Mouse (Mus musculus) adrenal gland, adult 8-10 months (tissue): ENCODE measurements at regions not wholly inside any gene's neighbourhood (a gene's known extent, or its start where the extent isn't known, plus 50 kb on each side); places are given as distances from the start of the nearest gene placed in this dataset.
"Not testable (repeated sequence)": the region's sequence is repeated elsewhere in the genome, so short reads cannot be mapped to it uniquely, and the experiment has no call there.

Experiments used
- DNase-seq: peaks from one replicate; pipeline ENCODE4 v3.0.0; 2022

- no peak for DNase-seq
Observed at GRCm38 (mm10) chr8:34703351-34703750, 591.8 kb upstream of the Gm10131 start.

GRCm38 (mm10) chr8:34702806-34703205, 591.3 kb upstream of the Gm10131 start:
- no peak for DNase-seq

DNA sequence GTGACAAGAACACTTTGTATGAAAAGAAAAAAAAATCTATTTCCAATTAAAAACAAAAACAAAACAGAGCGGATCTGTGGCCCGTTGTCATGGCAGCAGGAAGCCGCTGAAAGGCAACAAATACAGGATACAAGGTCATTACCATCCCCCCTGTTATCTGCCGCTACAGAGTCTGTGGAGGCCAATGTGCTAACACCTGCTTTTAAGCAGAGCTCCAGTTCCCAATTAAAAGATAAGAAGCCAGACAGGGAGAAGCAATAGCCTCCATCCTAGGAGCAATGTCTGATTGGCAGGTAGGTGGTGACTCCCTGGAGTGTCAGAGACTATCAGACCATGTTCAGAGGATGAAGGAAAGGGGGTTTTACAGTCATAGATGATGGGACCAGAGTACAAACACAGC, 587.5 kb upstream of the Gm10131 start:
- no peak for DNase-seq

DNA sequence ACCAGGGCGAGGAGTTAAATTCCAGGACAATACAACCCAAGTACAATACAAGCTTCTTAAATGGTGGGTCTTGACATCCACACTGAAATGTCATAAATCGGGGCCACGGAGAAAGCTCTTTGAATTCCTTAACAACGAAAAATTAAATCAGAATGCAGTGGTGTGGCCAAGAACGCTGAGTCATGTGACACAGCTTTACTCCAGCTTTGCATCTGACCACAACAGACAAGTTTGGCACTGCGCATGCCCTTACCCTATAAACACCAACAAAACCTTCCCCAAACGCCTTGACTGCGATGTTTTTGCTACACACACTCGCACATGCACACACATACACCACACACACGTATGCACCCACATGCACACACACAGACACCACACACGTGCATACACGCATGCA, 584.8 kb upstream of the Gm10131 start:
- DNase-seq, result no peak

- DNase-seq, result no peak
Observed at GRCm38 (mm10) chr8:34692606-34693005, 581.1 kb upstream of the Gm10131 start.

DNA sequence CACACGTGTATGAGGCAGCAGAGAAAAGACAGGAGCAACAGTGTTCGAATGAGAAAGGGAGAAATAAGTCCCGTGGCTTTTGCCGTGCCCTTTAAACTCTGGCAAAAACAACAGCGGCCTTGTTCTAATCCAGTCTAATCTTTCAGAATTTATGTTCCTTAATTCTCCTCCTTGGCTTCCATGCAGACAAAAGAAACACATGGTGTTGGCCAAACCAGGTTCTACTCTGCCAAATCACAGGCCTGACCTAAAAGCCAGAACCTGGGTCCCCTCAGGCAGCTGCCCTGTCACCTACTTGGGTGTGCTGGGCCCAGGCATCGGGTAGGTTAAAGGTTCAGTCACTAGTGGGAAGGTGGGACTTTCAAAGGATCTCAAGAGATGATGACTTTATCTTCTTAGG, 580.2 kb upstream of the Gm10131 start:
- DNase-seq, result no peak

GRCm38 (mm10) chr8:34689825-34690493, 578.4 kb upstream of the Gm10131 start:
- DNase-seq, result no peak

GRCm38 (mm10) chr8:34689049-34689824, 577.7 kb upstream of the Gm10131 start:
- DNase-seq, result no peak

DNA sequence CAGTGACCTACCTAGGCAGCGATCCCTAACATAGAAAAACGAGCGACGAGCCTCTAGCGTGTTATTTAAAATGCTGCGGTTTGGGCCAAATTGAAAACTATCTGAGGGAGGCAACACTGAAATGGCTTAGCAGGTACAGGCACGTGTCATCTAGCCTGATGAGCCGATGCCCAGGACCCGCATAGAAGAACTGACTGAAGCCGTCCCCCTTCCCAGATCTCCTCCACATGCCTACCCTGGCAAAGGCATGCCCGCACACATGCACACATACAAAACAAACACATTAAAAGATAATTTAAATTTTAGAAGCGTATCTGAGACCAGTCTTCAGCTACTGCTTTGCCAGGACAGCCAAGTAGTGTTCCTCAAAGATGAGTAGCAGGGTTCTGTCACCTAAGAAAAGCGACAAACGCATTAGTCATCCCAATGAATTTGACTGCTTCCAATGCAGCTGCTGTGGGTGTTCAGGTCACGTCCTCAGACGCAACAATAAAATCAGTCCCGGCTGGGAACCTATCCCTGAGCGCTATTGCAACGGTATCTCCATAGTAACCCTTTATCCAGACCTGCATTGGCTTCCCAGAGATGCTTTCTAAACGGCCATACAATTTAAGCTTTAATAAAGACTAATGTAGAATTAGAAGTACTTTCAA, 577.0 kb upstream of the Gm10131 start:
- DNase-seq, result no peak

- DNase-seq, result no peak
Observed at GRCm38 (mm10) chr8:34686371-34686770, 574.8 kb upstream of the Gm10131 start.

DNA sequence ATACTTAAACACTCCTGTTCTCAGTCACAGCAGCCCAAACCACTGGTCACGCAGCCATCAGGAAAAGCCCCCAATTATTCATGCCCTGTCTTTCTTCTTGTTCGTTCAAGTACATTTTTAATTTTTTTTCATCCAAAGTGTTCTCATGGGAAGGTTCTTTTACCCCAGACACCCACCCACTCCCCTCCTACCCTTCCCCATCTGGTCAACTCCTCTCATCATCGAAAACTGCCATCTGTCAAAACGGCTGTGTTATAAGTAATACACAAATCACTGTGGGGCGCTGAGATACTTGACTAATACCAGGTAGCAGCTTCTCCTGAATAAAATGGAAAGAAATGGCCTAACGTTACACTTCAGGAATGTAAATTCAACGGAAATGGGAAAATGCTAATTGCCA, 573.1 kb upstream of the Gm10131 start:
- no peak for DNase-seq

- no peak for DNase-seq
Observed at GRCm38 (mm10) chr8:34683173-34683572, 571.6 kb upstream of the Gm10131 start.

DNA sequence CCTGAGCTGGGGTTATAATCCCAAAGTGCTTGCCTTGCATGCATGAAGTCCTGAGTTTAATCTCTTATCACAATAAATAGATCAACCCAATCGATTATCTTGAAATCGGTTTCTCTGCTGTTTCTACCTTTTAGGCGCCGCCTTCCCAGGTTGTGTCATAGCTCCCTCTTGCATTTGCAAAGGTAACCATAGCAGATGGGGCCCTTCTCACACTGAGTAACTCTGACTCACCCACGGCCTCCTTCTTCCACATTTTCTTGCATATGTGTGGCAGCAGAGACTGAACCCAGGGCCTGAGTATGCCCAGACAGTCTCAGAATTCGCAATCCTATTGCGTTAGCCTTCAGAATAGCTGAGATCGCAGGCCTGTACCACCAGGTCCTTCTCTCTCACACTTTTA, 570.7 kb upstream of the Gm10131 start:
- no peak for DNase-seq

GRCm38 (mm10) chr8:34679565-34680291, 568.2 kb upstream of the Gm10131 start:
- peak; percentile 11 for DNase-seq

DNA sequence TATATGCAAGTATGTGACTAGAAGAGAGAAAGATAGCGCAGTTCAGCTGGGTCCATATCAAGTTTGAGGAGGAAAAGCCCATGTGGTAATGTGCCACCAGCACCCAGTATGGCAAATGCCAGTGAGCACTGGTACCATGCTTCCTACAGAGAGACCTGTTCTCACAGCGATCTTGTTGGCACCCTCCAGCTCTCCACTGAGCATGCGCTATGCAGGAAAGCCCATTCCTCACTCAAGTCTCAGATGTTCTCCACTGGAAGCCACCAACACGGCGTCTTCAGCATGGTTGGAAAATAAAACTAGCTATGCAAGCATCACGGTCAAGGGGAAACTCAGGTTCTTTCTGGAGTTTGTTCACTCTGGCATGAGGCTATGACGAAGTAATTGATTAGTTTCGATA, 567.3 kb upstream of the Gm10131 start:
- no peak for DNase-seq

DNA sequence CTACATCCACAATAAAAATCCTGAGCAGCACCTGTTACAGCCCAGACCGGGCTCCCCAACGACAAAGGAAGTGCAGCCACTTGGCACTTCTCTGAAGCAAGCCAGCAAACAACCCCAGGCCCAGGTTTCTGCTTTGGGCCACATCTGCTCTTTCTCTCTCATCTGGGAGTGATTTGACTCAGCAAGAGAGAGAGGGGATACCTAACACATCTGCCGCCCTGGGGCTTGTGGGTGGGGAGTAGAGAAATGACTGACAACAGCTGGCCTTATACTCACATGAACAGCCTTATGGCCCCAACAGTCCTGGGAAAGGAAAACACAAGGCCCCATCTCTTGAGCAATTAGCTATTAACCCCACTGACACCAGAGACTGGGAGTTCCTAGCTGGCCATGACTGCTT, 560.2 kb upstream of the Gm10131 start:
- DNase-seq, result no peak

DNA sequence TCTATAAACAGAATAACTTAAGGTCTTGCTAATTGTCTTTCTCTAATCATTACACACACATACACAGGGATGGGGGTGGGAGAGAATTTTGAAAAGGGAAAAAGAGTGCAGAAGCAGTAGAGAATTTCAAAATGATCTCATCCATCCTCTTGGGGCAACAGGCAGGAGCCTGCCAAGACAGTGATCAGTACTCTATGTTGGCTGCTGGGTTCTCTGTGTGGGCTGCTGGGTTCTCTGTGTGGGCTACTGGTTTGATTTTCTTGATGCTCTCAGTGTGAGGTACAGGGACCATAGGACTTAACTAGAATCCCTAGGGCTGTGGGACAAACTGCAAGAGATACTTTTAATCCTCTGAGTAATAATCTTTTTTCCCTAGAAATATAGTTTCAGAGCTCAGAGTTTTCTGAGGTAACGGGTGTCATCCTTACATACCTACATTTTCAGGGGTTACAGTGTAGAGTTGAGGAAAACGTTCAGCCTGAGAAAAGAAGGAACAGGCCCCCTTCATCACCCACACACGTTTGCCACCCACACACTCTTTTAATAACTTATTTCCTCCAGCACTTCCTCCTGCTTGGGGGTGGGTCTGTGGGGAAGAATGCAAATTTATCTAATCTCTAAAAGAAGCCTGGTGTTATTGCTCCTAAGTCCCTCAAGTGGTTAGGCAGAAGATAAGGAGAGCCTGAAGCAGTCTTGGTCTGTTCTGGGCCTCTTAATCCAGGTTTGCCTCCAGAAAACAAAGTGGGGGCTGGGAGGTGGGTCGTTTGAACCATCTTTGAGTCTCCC, 559.6 kb upstream of the Gm10131 start:
- no peak for DNase-seq

GRCm38 (mm10) chr8:34669146-34669545, 557.6 kb upstream of the Gm10131 start:
- no peak for DNase-seq

GRCm38 (mm10) chr8:34664429-34664828, 552.9 kb upstream of the Gm10131 start:
- DNase-seq, result no peak

DNA sequence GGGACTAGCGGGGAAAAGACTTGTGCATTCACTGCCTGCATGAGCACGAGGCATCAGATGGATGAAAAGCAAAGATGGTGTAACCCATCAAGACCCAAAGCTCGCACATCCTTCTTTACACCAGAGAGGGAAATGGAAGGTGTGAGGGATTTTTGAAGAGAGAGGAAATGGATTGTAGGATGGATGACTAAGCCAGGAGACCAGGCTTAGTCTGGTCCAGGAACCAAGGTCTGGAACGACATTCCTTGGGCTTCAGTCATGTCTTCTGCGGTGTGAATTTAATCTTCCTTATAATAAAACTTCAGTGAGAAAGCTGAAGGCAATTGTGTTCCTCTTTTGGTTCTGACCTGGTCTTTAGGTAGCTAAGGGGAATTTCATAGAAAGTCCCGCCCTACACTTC, 551.0 kb upstream of the Gm10131 start:
- no peak for DNase-seq

DNA sequence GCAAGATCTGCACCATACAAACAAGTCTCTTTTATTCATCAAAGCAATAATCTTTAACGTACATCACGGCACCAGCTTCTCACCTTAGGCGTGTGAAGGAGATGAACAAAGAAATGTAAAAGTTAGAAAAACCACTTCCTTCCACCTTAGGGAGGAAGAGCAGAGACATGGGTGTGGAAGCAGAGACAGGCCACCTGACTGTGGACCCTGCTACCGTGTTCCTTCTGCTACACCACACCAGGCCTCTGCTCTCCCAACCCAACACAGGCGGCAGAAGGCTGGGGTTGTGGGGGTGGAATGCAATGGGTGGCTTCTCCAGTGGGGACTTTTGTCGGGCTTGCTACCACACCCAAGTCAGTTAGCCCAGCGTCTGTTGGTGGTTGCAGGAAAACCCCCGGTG, 540.2 kb upstream of the Gm10131 start:
- no peak for DNase-seq

- not testable (repeated sequence) for DNase-seq
Observed at GRCm38 (mm10) chr8:34628221-34628620, 516.7 kb upstream of the Gm10131 start.
